ENCODE assay signal across 10 mouse cellular contexts in the genomic region with DNA sequence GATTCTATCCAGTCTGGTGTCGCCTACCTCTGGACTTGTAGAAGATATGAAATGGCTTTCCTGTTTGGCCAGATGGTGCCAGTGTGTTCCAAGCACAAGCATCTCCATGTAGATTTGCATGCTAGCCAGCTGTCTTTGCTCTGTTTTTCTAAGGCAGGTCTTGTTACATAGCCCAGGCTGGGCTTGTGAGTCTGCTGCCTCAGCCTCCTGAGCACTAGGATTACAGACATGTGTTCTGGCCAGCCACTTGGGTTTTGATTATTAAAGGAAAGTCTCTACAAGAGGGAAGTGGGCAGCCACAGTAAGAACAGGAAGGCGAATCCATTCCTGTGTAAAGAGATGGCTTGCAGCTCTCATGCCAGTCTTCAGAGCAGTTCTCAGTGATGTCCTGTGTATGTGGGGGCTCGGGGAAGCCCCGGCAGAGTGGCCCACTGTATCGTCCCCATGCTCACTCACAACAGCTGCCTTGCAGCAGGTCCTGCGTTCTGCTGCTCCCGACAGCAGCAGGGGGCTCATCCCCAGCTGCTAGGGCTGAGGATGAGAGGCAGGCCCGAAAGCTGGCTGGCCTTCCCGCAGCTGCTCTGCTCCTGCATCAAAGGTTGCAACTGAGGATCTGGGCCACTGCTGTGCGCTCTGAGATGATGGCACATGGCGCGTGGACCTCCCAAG.
A peak's percentile ranks its signal among the peaks of the same experiment; 100 is the strongest.
DNase-seq lines count a peak whose midpoint lies in the region; ATAC-seq and TF ChIP-seq lines count a peak whose summit lies in the region.
"Had no signal": no experiment of that assay in that cellular context is flagged by ENCODE, and none has a peak within 500 bp of the region (broad histone marks: within the 10 kb centered on the region; RNA-seq: fewer than 3 reads in every experiment).

No protein-coding gene starts in this region.

- H3K9ac ChIP-seq in embryonic facial prominence, embryonic 13.5 days: no peak overlapping the region
- H3K9ac ChIP-seq in hindbrain, embryonic 16.5 days (ENCODE audit: low read depth, low read length): peak overlapping the region; percentile 35
- no peak overlapping the region for H3K9ac ChIP-seq in neural tube, embryonic 11.5 days (ENCODE audit: low read length)
- H3K9ac ChIP-seq: embryonic facial prominence, embryonic 12.5 days; heart, embryonic 13.5 days had no signal

- H3K4me2 ChIP-seq in embryonic facial prominence, embryonic 13.5 days: no peak overlapping the region
- H3K4me2 ChIP-seq in hindbrain, embryonic 16.5 days (ENCODE audit: low read length): no peak overlapping the region
- no peak overlapping the region for H3K4me2 ChIP-seq in neural tube, embryonic 11.5 days (ENCODE audit: low read depth)
- H3K4me2 ChIP-seq: embryonic facial prominence, embryonic 12.5 days; heart, embryonic 13.5 days had no signal

- no peak for TF ChIP-seq POLR2A in lung, adult 2 months (IDR thresholded peaks at IDR 0.05; ENCODE audit: borderline replicate concordance, extremely low read depth, low read depth, low read length)

- no peak for DNase-seq in layer of hippocampus, adult 2 months (ENCODE audit: low spot score in 2 of 2)
- no peak for DNase-seq in layer of hippocampus, postnatal 10 days (ENCODE audit: low spot score in 2 of 2)
- DNase-seq in neural tube, embryonic 11.5 days (ENCODE audit: low spot score): peak; percentile 25
- DNase-seq in lung, adult 2 months: no peak
- no peak for DNase-seq in heart, adult 9 months (ENCODE audit: low spot score in 2 of 2)
- DNase-seq in heart, adult 11 months: no peak

- H3K27me3 ChIP-seq in embryonic facial prominence, embryonic 13.5 days: no peaks in the 10 kb centered on the region
- no peaks in the 10 kb centered on the region for H3K27me3 ChIP-seq in hindbrain, embryonic 16.5 days (replicated peaks; ENCODE audit: control insufficient read depth, insufficient read depth, low read length)
- no peaks in the 10 kb centered on the region for H3K27me3 ChIP-seq in neural tube, embryonic 11.5 days (ENCODE audit: control insufficient read depth, insufficient read depth, low read length)
- H3K27me3 ChIP-seq: embryonic facial prominence, embryonic 12.5 days had no signal

- WGBS in embryonic facial prominence, embryonic 13.5 days: 39% methylated on average over 12 of the region's 12 CpGs
- 20% methylated on average over 12 of the region's 12 CpGs for WGBS in hindbrain, embryonic 16.5 days
- WGBS in neural tube, embryonic 11.5 days: 36% methylated on average over 12 of the region's 12 CpGs
- WGBS in lung, adult 2 months: 68% methylated on average over 12 of the region's 12 CpGs

- ATAC-seq in embryonic facial prominence, embryonic 13.5 days (ENCODE audit: insufficient number of reproducible peaks, insufficient read depth, low FRiP score, low TSS enrichment, low read depth): no peak
- no peak for ATAC-seq in hindbrain, embryonic 16.5 days
- ATAC-seq in neural tube, embryonic 11.5 days (ENCODE audit: insufficient read depth, low FRiP score, low TSS enrichment): no peak

- H3K36me3 ChIP-seq in embryonic facial prominence, embryonic 13.5 days: no peaks in the 10 kb centered on the region
- H3K36me3 ChIP-seq in hindbrain, embryonic 16.5 days (ENCODE audit: control insufficient read depth, insufficient read depth, low read length): no peaks in the 10 kb centered on the region
- no peaks in the 10 kb centered on the region for H3K36me3 ChIP-seq in neural tube, embryonic 11.5 days (ENCODE audit: control insufficient read depth, insufficient read depth, low read length)
- H3K36me3 ChIP-seq: embryonic facial prominence, embryonic 12.5 days; heart, embryonic 13.5 days had no signal

- no peak overlapping the region for H3K4me3 ChIP-seq in layer of hippocampus, adult 2 months
- H3K4me3 ChIP-seq in embryonic facial prominence, embryonic 13.5 days: no peak overlapping the region
- H3K4me3 ChIP-seq in hindbrain, embryonic 16.5 days (ENCODE audit: low read length): no peak overlapping the region
- no peak overlapping the region for H3K4me3 ChIP-seq in neural tube, embryonic 11.5 days (ENCODE audit: low read depth, low read length)
- no peak overlapping the region for H3K4me3 ChIP-seq in lung, adult 2 months (replicated peaks; ENCODE audit: extremely low read depth, low read depth, low read length)
- H3K4me3 ChIP-seq: embryonic facial prominence, embryonic 12.5 days; heart, embryonic 13.5 days had no signal

- H3K9me3 ChIP-seq in embryonic facial prominence, embryonic 13.5 days: no peaks in the 10 kb centered on the region
- no peaks in the 10 kb centered on the region for H3K9me3 ChIP-seq in hindbrain, embryonic 16.5 days (ENCODE audit: control insufficient read depth, low read length)
- no peaks in the 10 kb centered on the region for H3K9me3 ChIP-seq in neural tube, embryonic 11.5 days (ENCODE audit: control insufficient read depth, low read length)
- H3K9me3 ChIP-seq: embryonic facial prominence, embryonic 12.5 days; heart, embryonic 13.5 days had no signal

- peak overlapping the region; percentile 94 for H3K27ac ChIP-seq in layer of hippocampus, adult 2 months
- peak overlapping the region; percentile 62 for H3K27ac ChIP-seq in embryonic facial prominence, embryonic 13.5 days
- peak overlapping the region; percentile 44; the same call in 1 of the 2 replicates for H3K27ac ChIP-seq in hindbrain, embryonic 16.5 days (ENCODE audit: low read depth, low read length)
- H3K27ac ChIP-seq in neural tube, embryonic 11.5 days (ENCODE audit: low read depth, low read length): peak overlapping the region; percentile 9; the same call in 1 of the 2 replicates
- H3K27ac ChIP-seq: embryonic facial prominence, embryonic 12.5 days; heart, embryonic 13.5 days had no signal

- no peak for TF ChIP-seq CTCF in layer of hippocampus, adult 2 months (conservative IDR thresholded peaks at IDR 0.05)
- TF ChIP-seq CTCF in lung, adult 2 months (IDR thresholded peaks at IDR 0.05; ENCODE audit: insufficient read depth, low read length): no peak

- peaks cover 49% of the 10 kb centered on the region for H3K4me1 ChIP-seq in embryonic facial prominence, embryonic 13.5 days
- peaks cover 14% of the 10 kb centered on the region for H3K4me1 ChIP-seq in hindbrain, embryonic 16.5 days (ENCODE audit: control insufficient read depth, insufficient read depth, low read depth, low read length)
- H3K4me1 ChIP-seq in neural tube, embryonic 11.5 days (ENCODE audit: control insufficient read depth, insufficient read depth, low read length): peaks cover 15% of the 10 kb centered on the region
- H3K4me1 ChIP-seq in lung, adult 2 months (ENCODE audit: control insufficient read depth, insufficient read depth, low read length): peaks cover 27% of the 10 kb centered on the region

Comparison
In these comparisons a context has a peak if more than half of its experiments do, and no peak if none do; other contexts are left out.
1. H3K27ac ChIP-seq: peak in every context shown above with its lines; median percentile 94 in layer of hippocampus, adult 2 months; 62 in embryonic facial prominence, embryonic 13.5 days; 44 in hindbrain, embryonic 16.5 days; 9 in neural tube, embryonic 11.5 days.